Mouse (Mus musculus) brain, adult 10 weeks (tissue): Measurements from ENCODE around the gene Fbxo8. TPM values are rescaled to one million over a fixed set of nuclear protein-coding genes. Genes with fewer than 3 reads are reported as not detected.

Experiments used
- polyA plus RNA-seq: library from polyadenylated mRNA; stranded (reverse); fragments of 350-450 nt; fragmentation: Illumina TruSeq; extraction: RNeasy Lipid Tissue Mini Kit (QIAGEN cat#74804); gene quantifications from one replicate; pipeline ENCODE4 v1.2.3, GENCODE M21; 2015; ENCODE audit warnings: low read depth, low replicate concordance

The Fbxo8 gene
- 35.6 TPM for polyA plus RNA-seq

DNA sequence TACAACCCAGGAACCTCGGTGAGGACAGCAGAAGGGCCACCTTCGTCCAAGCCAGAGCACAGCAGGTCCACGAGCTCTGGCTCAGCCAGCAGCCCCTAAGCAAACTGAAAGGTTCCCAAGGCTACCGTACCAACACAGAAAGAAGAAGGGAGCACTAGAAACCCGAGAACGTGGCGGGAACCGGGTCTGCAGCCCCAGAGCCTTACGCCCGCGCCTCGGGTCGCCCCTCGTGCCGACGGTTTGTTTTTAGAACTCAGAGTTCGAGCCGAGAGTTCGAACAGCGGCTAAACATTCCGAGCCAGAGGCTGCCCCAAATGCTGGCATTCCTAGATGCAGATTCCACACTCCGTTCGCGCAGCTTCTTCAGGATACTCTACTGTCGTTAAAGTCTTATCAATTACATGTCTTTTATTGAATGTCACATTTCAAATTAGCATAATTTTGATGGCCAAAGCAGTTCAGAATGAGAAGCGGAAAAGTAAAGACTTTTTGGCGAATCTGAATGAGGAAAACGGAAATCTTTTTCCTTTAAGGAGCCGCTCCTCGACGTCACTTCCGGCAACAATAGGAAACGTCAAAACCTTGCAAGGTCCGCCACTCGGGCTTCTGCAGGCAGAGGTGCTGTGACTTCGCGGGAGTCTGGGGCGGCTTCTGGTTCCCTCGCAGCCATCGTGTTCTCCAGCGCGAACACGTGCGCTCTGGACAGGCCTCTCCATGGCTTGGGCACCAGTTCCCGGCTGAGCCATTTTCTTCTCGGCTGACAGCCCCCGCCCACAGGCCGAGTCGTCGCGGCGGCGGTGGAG, at the start of gene Fbxo8, which contains the start of gene Cep44:
TSS of gene Fbxo8 (plus strand) at position 533 of the 803 bp plus-strand sequence.
TSS of gene Cep44 (minus strand) at position 490 of the 803 bp plus-strand sequence.

Other genes with a start within 250 kb of the Fbxo8 start
- gene Cep44, start within 50 bp of the Fbxo8 start, polyA plus RNA-seq = 19.4 TPM